Mouse (Mus musculus): Measurements from ENCODE around the gene Slc25a11.

Gene Slc25a11

GRCm38 (mm10) chr11:70651391-70651790 is 4.1 kb upstream of the Slc25a11 start:
- DNase-seq (ENCODE audit: low spot score), result no peak

DNA sequence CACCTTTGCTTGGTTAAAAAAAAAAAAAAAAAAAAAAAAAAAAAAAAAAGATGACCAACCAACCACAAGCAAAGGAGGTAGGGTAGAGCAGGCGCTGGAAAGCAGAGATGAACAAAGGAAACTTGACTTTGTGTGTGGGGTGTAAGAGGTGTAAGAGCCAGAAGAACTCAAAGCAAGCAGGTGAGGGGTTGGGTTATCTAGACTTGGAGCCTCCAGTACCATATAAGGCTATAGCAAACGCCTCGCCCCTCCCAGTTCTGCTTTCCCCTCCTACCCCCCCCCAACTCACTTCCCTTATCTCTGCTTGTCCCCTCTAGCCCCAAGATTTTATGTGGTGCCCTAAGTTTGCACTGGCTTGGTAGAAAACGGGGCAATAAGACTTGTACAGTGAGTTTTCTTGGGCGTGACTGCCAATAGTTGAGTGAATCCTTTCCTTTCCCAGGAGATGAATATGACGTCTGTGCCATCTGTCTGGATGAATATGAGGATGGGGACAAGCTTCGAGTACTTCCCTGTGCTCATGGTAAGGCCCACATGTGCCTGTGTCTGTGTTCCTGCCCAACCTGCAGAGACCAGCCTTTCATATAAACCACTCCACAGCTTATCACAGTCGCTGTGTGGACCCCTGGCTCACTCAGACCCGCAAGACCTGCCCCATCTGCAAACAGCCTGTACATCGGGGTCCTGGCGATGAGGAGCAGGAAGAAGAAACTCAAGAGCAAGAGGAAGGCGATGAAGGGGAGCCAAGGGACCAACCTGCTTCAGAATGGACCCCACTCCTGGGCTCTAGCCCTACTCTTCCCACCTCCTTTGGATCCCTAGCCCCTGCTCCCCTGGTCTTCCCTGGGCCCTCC is 3.3 kb upstream of the Slc25a11 start:
- no peak for DNase-seq (ENCODE audit: low spot score)

GRCm38 (mm10) chr11:70649185-70649734 is 2.0 kb upstream of the Slc25a11 start:
- DNase-seq (ENCODE audit: low spot score), result no peak

DNA sequence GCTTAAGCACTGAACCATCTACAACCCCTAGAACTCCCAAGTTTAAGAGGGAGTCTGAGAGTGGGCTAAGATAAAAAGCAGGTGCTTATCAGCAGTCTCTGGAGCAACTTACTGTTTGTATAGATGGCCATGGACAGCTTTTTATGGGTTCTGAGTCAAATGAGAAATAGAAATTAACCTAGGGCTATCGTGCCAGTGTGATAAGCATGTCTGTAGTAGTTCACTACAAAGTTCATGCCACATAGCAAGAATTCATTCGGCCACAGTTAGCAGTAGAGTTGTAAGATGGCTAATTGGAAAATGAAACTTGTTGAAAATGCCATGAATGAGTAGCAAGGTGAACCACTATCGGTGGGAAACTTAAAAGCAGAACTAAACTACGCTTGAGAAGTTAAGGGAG is 1.2 kb upstream of the Slc25a11 start:
- DNase-seq (ENCODE audit: low spot score), result no peak

GRCm38 (mm10) chr11:70647716-70648420 is 589 bp upstream of the Slc25a11 start:
- DNase-seq (ENCODE audit: low spot score), result no peak

GRCm38 (mm10) chr11:70646259-70646555 is 1.1 kb downstream of the Slc25a11 start:
- no peak for DNase-seq (ENCODE audit: low spot score)

DNA sequence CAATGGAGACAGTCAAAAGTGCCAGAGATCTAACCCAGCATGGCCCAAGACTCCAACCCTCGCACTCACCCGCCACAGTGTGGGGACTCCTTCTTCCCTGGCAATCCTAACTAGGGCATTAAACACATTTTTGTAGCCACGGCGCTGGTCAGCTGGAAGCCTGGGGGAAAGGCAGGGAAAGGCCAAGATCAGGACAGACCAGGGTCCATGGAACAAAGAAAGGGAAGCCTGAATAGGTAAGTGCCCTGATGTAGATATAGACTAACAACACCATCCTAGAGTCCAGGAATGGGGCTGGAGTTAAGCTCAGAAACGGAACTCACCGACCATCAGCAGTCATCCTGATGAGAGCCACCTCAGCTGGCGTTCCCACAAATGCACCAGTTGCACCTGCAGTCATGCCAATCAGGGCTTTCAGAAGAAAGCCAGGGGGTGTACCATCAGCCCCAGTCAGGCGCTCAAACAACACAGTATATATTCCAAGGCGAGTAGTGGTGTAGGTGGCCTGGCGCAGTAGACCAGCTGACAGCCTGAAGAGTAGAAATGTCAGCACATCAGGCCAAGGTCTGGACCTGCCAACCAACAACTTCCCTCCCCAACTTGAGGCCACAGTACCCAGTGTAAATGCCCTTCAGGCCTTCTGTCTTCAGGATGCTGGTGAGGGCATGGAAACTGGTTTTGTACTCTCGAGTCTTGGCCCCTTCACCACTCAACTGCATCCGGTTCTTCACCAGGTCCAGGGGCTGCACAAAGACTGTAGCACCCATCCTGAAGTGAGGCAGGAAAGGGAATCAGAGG is 1.6 kb downstream of the Slc25a11 start:
- no peak for DNase-seq (ENCODE audit: low spot score)

DNA sequence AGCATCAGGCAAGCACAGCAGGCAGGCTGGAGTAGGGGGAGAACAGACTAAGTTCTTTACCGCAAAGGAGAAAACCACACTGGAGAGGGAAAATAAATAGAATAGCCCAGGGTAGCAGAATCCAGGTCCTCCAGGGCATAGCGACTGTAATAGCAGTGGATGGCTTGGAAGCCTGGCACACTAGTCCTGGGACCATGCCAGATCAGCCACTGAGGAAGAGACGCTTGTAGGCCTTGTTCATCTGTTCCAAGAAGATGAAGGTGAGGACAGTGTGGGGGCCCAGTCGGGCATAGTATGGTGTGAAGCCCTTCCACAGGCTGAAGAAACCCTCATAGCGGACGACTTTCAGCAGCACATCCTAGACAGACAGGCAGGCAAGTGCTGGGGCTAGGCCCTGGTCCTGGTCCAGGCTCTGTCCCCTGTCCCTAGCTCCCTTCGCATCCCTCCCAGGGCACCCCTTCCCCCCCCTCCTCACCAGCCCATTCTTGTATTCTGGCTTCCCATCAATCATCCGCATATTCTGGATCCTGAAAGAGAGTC is 2.6 kb downstream of the Slc25a11 start:
- DNase-seq (ENCODE audit: low spot score), result no peak

DNA sequence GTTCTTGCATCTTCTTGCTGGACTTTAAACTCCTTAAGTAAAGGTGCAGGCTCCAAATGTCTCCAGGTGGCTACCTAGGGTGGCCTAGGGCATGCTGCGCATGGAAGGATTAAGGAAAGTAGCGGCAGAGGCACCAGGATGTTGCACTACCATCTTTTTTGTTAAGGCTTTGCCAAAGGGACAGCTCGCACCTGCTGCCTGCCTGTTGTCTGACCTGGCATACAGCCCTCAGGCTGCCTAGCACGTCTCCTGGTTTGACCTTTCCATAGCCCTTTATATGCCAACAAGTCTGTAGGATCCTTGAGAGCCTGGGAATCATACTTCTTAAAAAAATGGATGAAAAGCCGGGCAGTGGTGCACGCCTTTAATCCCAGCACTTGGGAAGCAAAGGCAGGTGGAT is 4.2 kb downstream of the Slc25a11 start:
- no peak for DNase-seq (ENCODE audit: low spot score)

DNA sequence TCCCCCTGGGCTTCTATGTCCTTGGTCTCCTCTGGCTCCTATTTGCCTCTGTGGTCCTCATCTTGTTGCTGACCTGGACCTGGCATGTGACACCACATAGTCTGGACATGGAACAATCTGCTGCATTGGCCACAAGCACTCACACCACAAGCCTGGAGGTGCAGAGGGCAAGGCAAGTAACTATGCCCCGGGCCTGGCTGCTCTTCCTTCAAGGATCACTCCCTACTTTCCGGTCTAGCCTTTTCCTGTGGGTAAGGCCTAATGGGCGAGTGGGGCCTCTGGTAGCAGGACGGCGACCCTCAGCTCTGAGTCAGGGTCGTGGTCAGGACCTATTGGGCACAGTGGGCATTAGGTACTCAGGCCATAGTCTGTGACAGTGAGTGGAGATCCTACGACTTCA is 6.0 kb downstream of the Slc25a11 start:
- DNase-seq (ENCODE audit: low spot score), result no peak

GRCm38 (mm10) chr11:70639976-70640375 is 7.3 kb downstream of the Slc25a11 start:
- no peak for DNase-seq (ENCODE audit: low spot score)

- no peak for DNase-seq (ENCODE audit: low spot score)
Measured at GRCm38 (mm10) chr11:70638714-70639278, 8.5 kb downstream of the Slc25a11 start, which contains the start of gene Gp1ba. Gene Gp1ba (plus strand): TSS chr11:70639122.

DNA sequence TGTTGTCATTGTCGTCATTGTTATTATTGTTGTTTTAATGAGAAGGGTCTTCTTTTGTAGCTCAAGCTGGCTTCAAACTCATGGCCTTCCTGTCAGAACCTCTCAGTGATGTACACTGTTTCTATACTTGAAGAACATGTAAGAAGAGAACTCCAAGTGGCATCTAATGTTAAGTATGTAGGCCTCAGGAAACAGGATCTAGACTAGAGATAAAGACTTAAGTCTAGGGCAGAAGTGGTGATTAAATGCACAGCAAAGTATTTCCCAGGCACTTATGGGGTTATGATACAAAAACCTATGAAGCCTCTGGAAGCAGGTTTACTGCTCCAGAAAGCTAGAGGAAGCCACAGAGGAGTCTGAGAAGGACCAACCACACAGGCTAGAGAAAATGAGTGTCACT is 9.0 kb downstream of the Slc25a11 start:
- DNase-seq (ENCODE audit: low spot score), result no peak

DNA sequence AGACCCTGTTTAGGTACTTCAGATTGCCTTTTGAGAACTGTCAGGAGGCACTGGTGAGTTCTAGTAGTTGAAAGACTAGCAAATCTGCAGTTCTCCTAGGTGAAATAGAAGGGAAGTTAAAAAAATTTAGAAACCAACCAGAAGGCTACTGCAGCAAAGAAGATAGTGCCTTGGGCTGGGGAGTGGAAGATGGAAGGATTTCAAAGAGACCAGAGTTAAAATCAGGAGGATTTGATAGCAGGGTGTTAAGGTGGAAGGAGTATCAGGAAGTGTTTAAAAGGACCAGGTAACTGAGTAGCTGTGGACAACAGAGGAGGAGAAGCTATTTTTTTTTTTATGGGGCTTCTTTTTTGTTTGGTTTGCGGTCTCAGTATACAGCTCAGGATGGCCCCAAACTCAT is 9.5 kb downstream of the Slc25a11 start:
- no peak for DNase-seq (ENCODE audit: low spot score)

DNA sequence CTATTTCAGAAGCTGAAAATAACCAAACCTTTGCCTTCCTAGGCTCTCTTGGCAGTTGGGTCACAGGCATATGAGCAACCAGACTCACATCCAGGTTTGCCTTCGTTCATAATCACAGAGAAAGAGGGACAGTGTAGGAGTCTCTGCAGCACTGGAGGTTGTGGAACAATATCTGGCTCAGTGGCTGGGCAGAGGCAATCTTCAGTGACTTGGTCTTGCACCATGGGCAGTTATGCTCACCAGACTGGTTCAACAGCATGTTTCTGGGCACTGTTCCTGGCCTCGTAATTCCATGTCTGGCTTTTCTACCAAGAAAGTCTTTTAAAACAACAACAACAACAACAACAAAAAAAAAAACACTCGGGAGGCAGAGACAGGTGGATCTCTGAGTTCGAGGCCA is 11.7 kb downstream of the Slc25a11 start:
- DNase-seq (ENCODE audit: low spot score), result no peak

GRCm38 (mm10) chr11:70630129-70630528 is 17.1 kb downstream of the Slc25a11 start:
- no peak for DNase-seq (ENCODE audit: low spot score)

DNA sequence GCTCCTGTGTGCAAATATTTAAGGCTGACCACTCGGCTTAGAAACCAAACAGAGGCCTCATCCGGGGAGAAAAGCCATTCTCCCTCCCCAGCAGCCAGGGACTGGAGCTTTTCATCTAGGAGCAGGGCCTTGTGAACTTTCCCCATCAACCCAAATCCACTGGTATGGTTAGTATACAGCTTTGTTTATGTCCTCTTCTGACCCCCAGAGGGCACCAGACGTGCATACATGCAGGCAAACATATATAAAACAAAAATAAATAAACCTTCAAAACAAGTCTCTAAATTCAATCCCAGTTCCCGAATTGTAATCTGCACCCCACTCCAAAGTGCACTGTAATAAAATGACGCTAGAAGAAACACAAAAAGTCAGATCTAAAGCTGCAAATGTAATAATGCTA is 17.7 kb downstream of the Slc25a11 start:
- no peak for DNase-seq (ENCODE audit: low spot score)

- DNase-seq (ENCODE audit: low spot score), result no peak
Measured at GRCm38 (mm10) chr11:70628431-70628830, 18.8 kb downstream of the Slc25a11 start.

DNA sequence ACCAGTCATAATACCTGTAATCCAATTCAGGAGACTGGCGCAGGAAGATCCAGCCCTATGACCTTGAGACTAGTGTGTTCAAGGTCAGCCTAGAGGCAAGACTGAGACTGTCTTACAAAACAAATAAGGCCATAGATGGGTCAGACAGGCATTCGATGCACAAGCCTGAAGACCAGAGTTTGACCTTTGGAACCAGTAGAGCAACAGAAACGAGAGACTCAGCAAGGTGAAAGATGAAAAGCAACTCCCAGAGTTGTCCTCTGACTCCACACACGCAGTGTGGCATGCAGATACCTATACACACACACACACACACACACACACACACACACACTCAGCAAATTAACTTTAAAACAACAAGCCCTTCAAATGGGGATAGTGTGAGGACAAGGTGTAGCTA is 20.4 kb downstream of the Slc25a11 start:
- DNase-seq (ENCODE audit: low spot score), result no peak

- no peak for DNase-seq (ENCODE audit: low spot score)
Measured at GRCm38 (mm10) chr11:70625473-70625872, 21.8 kb downstream of the Slc25a11 start.

- DNase-seq (ENCODE audit: low spot score), result no peak
Measured at GRCm38 (mm10) chr11:70623053-70623742, 24.1 kb downstream of the Slc25a11 start.

Measured in ovary, postnatal 10 days (tissue).